Mouse (Mus musculus): ENCODE data around the gene Lck.
"Not testable (repeated sequence)": the region's sequence is repeated elsewhere in the genome, so short reads cannot be mapped to it uniquely, and the experiment has no call there.

The Lck gene

GRCm38 (mm10) chr4:129573093-129573370, 409 bp downstream of the Lck start:
- Histone ChIP-seq H3K27me3 (ENCODE audit: control insufficient read depth, insufficient read depth, low read length, poor library complexity, severe bottlenecking) (no peaks in the 10 kb centered on the region), H3K36me3 (ENCODE audit: control insufficient read depth, insufficient read depth, low read length, poor library complexity, severe bottlenecking) (no peaks in the 10 kb centered on the region)
- no peak for DNase-seq (ENCODE audit: low read depth, low spot score)

- Histone ChIP-seq H3K36me3 (ENCODE audit: control insufficient read depth, insufficient read depth, low read length, poor library complexity, severe bottlenecking) (no peaks in the 10 kb centered on the region), H3K27me3 (ENCODE audit: control insufficient read depth, insufficient read depth, low read length, poor library complexity, severe bottlenecking) (no peaks in the 10 kb centered on the region)
- no peak for DNase-seq (ENCODE audit: low read depth, low spot score)
Measured at GRCm38 (mm10) chr4:129572236-129573092, 977 bp downstream of the Lck start.

- DNase-seq (ENCODE audit: low read depth, low spot score), result no peak
- H3K27me3 ChIP-seq (ENCODE audit: control insufficient read depth, insufficient read depth, low read length, poor library complexity, severe bottlenecking), result no peaks in the 10 kb centered on the region
- no peaks in the 10 kb centered on the region for H3K36me3 ChIP-seq (ENCODE audit: control insufficient read depth, insufficient read depth, low read length, poor library complexity, severe bottlenecking)
Measured at GRCm38 (mm10) chr4:129571551-129572084, 1.8 kb downstream of the Lck start.

GRCm38 (mm10) chr4:129570028-129570427, 3.4 kb downstream of the Lck start:
- Histone ChIP-seq H3K36me3 (ENCODE audit: control insufficient read depth, insufficient read depth, low read length, poor library complexity, severe bottlenecking) (no peaks in the 10 kb centered on the region), H3K27me3 (ENCODE audit: control insufficient read depth, insufficient read depth, low read length, poor library complexity, severe bottlenecking) (no peaks in the 10 kb centered on the region)
- DNase-seq (ENCODE audit: low read depth, low spot score), result peak; percentile 66

GRCm38 (mm10) chr4:129568366-129568765, 5.1 kb downstream of the Lck start:
- DNase-seq (ENCODE audit: low read depth, low spot score), result no peak

GRCm38 (mm10) chr4:129565139-129565538, 8.3 kb downstream of the Lck start:
- no peaks in the 10 kb centered on the region for H3K27me3 ChIP-seq (ENCODE audit: control insufficient read depth, insufficient read depth, low read length, poor library complexity, severe bottlenecking)
- no peaks in the 10 kb centered on the region for H3K36me3 ChIP-seq (ENCODE audit: control insufficient read depth, insufficient read depth, low read length, poor library complexity, severe bottlenecking)
- DNase-seq (ENCODE audit: low read depth, low spot score), result no peak

More at GRCm38 (mm10) chr4:129568366-129568765, 5.1 kb downstream of the Lck start:
- Histone ChIP-seq H3K27me3 (ENCODE audit: control insufficient read depth, insufficient read depth, low read length, poor library complexity, severe bottlenecking) (no peaks in the 10 kb centered on the region), H3K36me3 (ENCODE audit: control insufficient read depth, insufficient read depth, low read length, poor library complexity, severe bottlenecking) (no peaks in the 10 kb centered on the region)

- no peak for DNase-seq (ENCODE audit: low read depth, low spot score)
- no peaks in the 10 kb centered on the region for H3K27me3 ChIP-seq (ENCODE audit: control insufficient read depth, insufficient read depth, low read length, poor library complexity, severe bottlenecking)
Measured at GRCm38 (mm10) chr4:129563718-129564117, 9.7 kb downstream of the Lck start.

GRCm38 (mm10) chr4:129561184-129561583, 12.3 kb downstream of the Lck start:
- Histone ChIP-seq H3K36me3 (ENCODE audit: control insufficient read depth, insufficient read depth, low read length, poor library complexity, severe bottlenecking) (no peaks in the 10 kb centered on the region), H3K27me3 (ENCODE audit: control insufficient read depth, insufficient read depth, low read length, poor library complexity, severe bottlenecking) (no peaks in the 10 kb centered on the region)
- no peak for DNase-seq (ENCODE audit: low read depth, low spot score)

More at GRCm38 (mm10) chr4:129563718-129564117, 9.7 kb downstream of the Lck start:
- H3K36me3 ChIP-seq (ENCODE audit: control insufficient read depth, insufficient read depth, low read length, poor library complexity, severe bottlenecking), result no peaks in the 10 kb centered on the region

- Histone ChIP-seq H3K27me3 (ENCODE audit: control insufficient read depth, insufficient read depth, low read length, poor library complexity, severe bottlenecking) (no peaks in the 10 kb centered on the region), H3K36me3 (ENCODE audit: control insufficient read depth, insufficient read depth, low read length, poor library complexity, severe bottlenecking) (no peaks in the 10 kb centered on the region)
- DNase-seq (ENCODE audit: low read depth, low spot score), result peak; percentile 40
Measured at GRCm38 (mm10) chr4:129558321-129558955, 15.0 kb downstream of the Lck start.

- DNase-seq (ENCODE audit: low read depth, low spot score), result no peak
- Histone ChIP-seq H3K36me3 (ENCODE audit: control insufficient read depth, insufficient read depth, low read length, poor library complexity, severe bottlenecking) (no peaks in the 10 kb centered on the region), H3K27me3 (ENCODE audit: control insufficient read depth, insufficient read depth, low read length, poor library complexity, severe bottlenecking) (no peaks in the 10 kb centered on the region)
Measured at GRCm38 (mm10) chr4:129557256-129557808, 16.1 kb downstream of the Lck start.

- no peaks in the 10 kb centered on the region for H3K27me3 ChIP-seq (ENCODE audit: control insufficient read depth, insufficient read depth, low read length, poor library complexity, severe bottlenecking)
- DNase-seq (ENCODE audit: low read depth, low spot score), result peak; percentile 88
- no peaks in the 10 kb centered on the region for H3K36me3 ChIP-seq (ENCODE audit: control insufficient read depth, insufficient read depth, low read length, poor library complexity, severe bottlenecking)
Measured at GRCm38 (mm10) chr4:129556532-129557223, 16.8 kb downstream of the Lck start.

- no peak for DNase-seq (ENCODE audit: low read depth, low spot score)
- Histone ChIP-seq H3K27me3 (ENCODE audit: control insufficient read depth, insufficient read depth, low read length, poor library complexity, severe bottlenecking) (no peaks in the 10 kb centered on the region), H3K36me3 (ENCODE audit: control insufficient read depth, insufficient read depth, low read length, poor library complexity, severe bottlenecking) (no peaks in the 10 kb centered on the region)
Measured at GRCm38 (mm10) chr4:129555862-129556531, 17.4 kb downstream of the Lck start.

GRCm38 (mm10) chr4:129555421-129555861, 18.0 kb downstream of the Lck start:
- H3K27me3 ChIP-seq (ENCODE audit: control insufficient read depth, insufficient read depth, low read length, poor library complexity, severe bottlenecking), result no peaks in the 10 kb centered on the region
- H3K36me3 ChIP-seq (ENCODE audit: control insufficient read depth, insufficient read depth, low read length, poor library complexity, severe bottlenecking), result no peaks in the 10 kb centered on the region
- DNase-seq (ENCODE audit: low read depth, low spot score), result peak; percentile 61

GRCm38 (mm10) chr4:129554512-129554911, 18.9 kb downstream of the Lck start:
- H3K36me3 ChIP-seq (ENCODE audit: control insufficient read depth, insufficient read depth, low read length, poor library complexity, severe bottlenecking); DNase-seq (ENCODE audit: low read depth, low spot score); H3K27me3 ChIP-seq (ENCODE audit: control insufficient read depth, insufficient read depth, low read length, poor library complexity, severe bottlenecking): not testable (repeated sequence)

Measured in splenic B cell, adult 2 months (primary cell).